Mouse (Mus musculus): ENCODE data around the gene Zfp747. TPM values are rescaled to one million over a fixed set of nuclear protein-coding genes. Genes with fewer than 3 reads are reported as not detected.
"Not testable (repeated sequence)": the region's sequence is repeated elsewhere in the genome, so short reads cannot be mapped to it uniquely, and the experiment has no call there.

Zfp747 gene
- polyA plus RNA-seq, 1 experiment from 2014 or later = 5.1 TPM

- Histone ChIP-seq H3K9ac (peak within 1 kb of the TSS; percentile 96), H3K36me3 (peaks cover 33% of the 10 kb centered on the region), H3K4me2 (peak within 1 kb of the TSS; percentile 74), H3K27ac (ENCODE audit: poor library complexity, severe bottlenecking) (peak within 1 kb of the TSS; percentile 96), H3K4me3 (peak within 1 kb of the TSS; percentile 88), H3K9me3 (replicated peaks) (no peaks in the 10 kb centered on the region), H3K27me3 (replicated peaks) (no peaks in the 10 kb centered on the region), H3K4me1 (replicated peaks) (peaks cover 27% of the 10 kb centered on the region)
- ATAC-seq (ENCODE audit: insufficient number of reproducible peaks, low FRiP score) = peak; percentile 93
- under 1% methylated on average over 73 of the region's 76 CpGs for WGBS
Observed at GRCm38 (mm10) chr7:127345512-127346325, 30.1 kb downstream of the Zfp747 start, which contains the start of gene Zfp768. Gene Zfp768 (minus strand): TSS chr7:127345589.

- Histone ChIP-seq H3K27me3 (replicated peaks) (no peaks in the 10 kb centered on the region), H3K36me3 (peaks cover 33% of the 10 kb centered on the region), H3K4me2 (peak overlapping the region; percentile 74), H3K9me3 (replicated peaks) (no peaks in the 10 kb centered on the region), H3K4me3 (peak overlapping the region; percentile 88), H3K27ac (ENCODE audit: poor library complexity, severe bottlenecking) (peak overlapping the region; percentile 96), H3K4me1 (replicated peaks) (peaks cover 27% of the 10 kb centered on the region), H3K9ac (peak overlapping the region; percentile 96)
- WGBS = under 1% methylated on average over 41 of the region's 42 CpGs
- peak; percentile 73 for ATAC-seq (ENCODE audit: insufficient number of reproducible peaks, low FRiP score)
Observed at GRCm38 (mm10) chr7:127345092-127345491, 30.8 kb downstream of the Zfp747 start.

- WGBS = 87% methylated on average over 8 of the region's 8 CpGs
- peaks cover 27% of the 10 kb centered on the region for H3K4me1 ChIP-seq (replicated peaks)
- ATAC-seq (ENCODE audit: insufficient number of reproducible peaks, low FRiP score) = no peak
- H3K4me3 ChIP-seq = peak overlapping the region; percentile 88
- H3K27ac ChIP-seq (ENCODE audit: poor library complexity, severe bottlenecking) = no peak overlapping the region
- peak overlapping the region; percentile 96 for H3K9ac ChIP-seq
- H3K36me3 ChIP-seq = peaks cover 33% of the 10 kb centered on the region
- peak overlapping the region; percentile 74 for H3K4me2 ChIP-seq
- no peaks in the 10 kb centered on the region for H3K27me3 ChIP-seq (replicated peaks)
- no peaks in the 10 kb centered on the region for H3K9me3 ChIP-seq (replicated peaks)
Observed at GRCm38 (mm10) chr7:127344371-127344770, 31.5 kb downstream of the Zfp747 start.

- Histone ChIP-seq H3K27me3 (replicated peaks) (no peaks in the 10 kb centered on the region), H3K4me2 (no peak overlapping the region), H3K9ac (0 out of 2 replicates have a peak overlapping the region, but pooled peaks have one; percentile 4), H3K36me3 (peaks cover 33% of the 10 kb centered on the region), H3K27ac (ENCODE audit: poor library complexity, severe bottlenecking) (no peak overlapping the region), H3K4me1 (replicated peaks) (peaks cover 27% of the 10 kb centered on the region), H3K9me3 (replicated peaks) (no peaks in the 10 kb centered on the region), H3K4me3 (no peak overlapping the region)
- 90% methylated on average over 38 of the region's 38 CpGs for WGBS
- no peak for ATAC-seq (ENCODE audit: insufficient number of reproducible peaks, low FRiP score)
Observed at GRCm38 (mm10) chr7:127343351-127344019, 32.4 kb downstream of the Zfp747 start.

GRCm38 (mm10) chr7:127342888-127343287, 33.0 kb downstream of the Zfp747 start:
- H3K4me3 ChIP-seq = no peak overlapping the region
- H3K27ac ChIP-seq (ENCODE audit: poor library complexity, severe bottlenecking) = no peak overlapping the region
- H3K27me3 ChIP-seq (replicated peaks) = no peaks in the 10 kb centered on the region
- 0 out of 2 replicates have a peak overlapping the region, but pooled peaks have one; percentile 2 for H3K4me2 ChIP-seq
- peaks cover 33% of the 10 kb centered on the region for H3K36me3 ChIP-seq
- no peak for ATAC-seq (ENCODE audit: insufficient number of reproducible peaks, low FRiP score)
- peaks cover 32% of the 10 kb centered on the region for H3K4me1 ChIP-seq (replicated peaks)
- H3K9me3 ChIP-seq (replicated peaks) = no peaks in the 10 kb centered on the region
- 88% methylated on average over 7 of the region's 7 CpGs for WGBS
- 0 out of 2 replicates have a peak overlapping the region, but pooled peaks have one; percentile 4 for H3K9ac ChIP-seq

GRCm38 (mm10) chr7:127342332-127342731, 33.5 kb downstream of the Zfp747 start:
- Histone ChIP-seq H3K4me1 (replicated peaks) (peaks cover 32% of the 10 kb centered on the region), H3K9me3 (replicated peaks) (no peaks in the 10 kb centered on the region), H3K27ac (ENCODE audit: poor library complexity, severe bottlenecking) (no peak overlapping the region), H3K27me3 (replicated peaks) (no peaks in the 10 kb centered on the region), H3K9ac (no peak overlapping the region), H3K4me2 (no peak overlapping the region), H3K4me3 (no peak overlapping the region), H3K36me3 (peaks cover 33% of the 10 kb centered on the region)
- WGBS = 59% methylated on average over 4 of the region's 4 CpGs
- ATAC-seq (ENCODE audit: insufficient number of reproducible peaks, low FRiP score) = no peak

GRCm38 (mm10) chr7:127341861-127342260, 34.0 kb downstream of the Zfp747 start:
- not testable (repeated sequence) for H3K4me3 ChIP-seq; H3K9ac ChIP-seq; H3K4me2 ChIP-seq; H3K27me3 ChIP-seq (replicated peaks); ATAC-seq (ENCODE audit: insufficient number of reproducible peaks, low FRiP score); H3K27ac ChIP-seq (ENCODE audit: poor library complexity, severe bottlenecking); H3K9me3 ChIP-seq (replicated peaks)
- H3K4me1 ChIP-seq (replicated peaks) = peaks cover 29% of the 10 kb centered on the region
- H3K36me3 ChIP-seq = peaks cover 33% of the 10 kb centered on the region
- WGBS = 91% methylated on average over 5 of the region's 6 CpGs

- Histone ChIP-seq H3K4me2 (no peak overlapping the region), H3K9me3 (replicated peaks) (no peaks in the 10 kb centered on the region), H3K4me3 (no peak overlapping the region), H3K9ac (no peak overlapping the region), H3K27ac (ENCODE audit: poor library complexity, severe bottlenecking) (no peak overlapping the region), H3K4me1 (replicated peaks) (peaks cover 26% of the 10 kb centered on the region), H3K27me3 (replicated peaks) (no peaks in the 10 kb centered on the region), H3K36me3 (peaks cover 33% of the 10 kb centered on the region)
- 94% methylated on average over 8 of the region's 8 CpGs for WGBS
- no peak for ATAC-seq (ENCODE audit: insufficient number of reproducible peaks, low FRiP score)
Observed at GRCm38 (mm10) chr7:127341356-127341755, 34.5 kb downstream of the Zfp747 start.

GRCm38 (mm10) chr7:127337636-127338035, 38.2 kb downstream of the Zfp747 start:
- Histone ChIP-seq H3K27me3 (replicated peaks) (no peaks in the 10 kb centered on the region), H3K4me3 (no peak overlapping the region), H3K9ac (no peak overlapping the region), H3K4me1 (replicated peaks) (peaks cover 8% of the 10 kb centered on the region), H3K36me3 (peaks cover 16% of the 10 kb centered on the region), H3K27ac (ENCODE audit: poor library complexity, severe bottlenecking) (no peak overlapping the region), H3K4me2 (no peak overlapping the region), H3K9me3 (replicated peaks) (no peaks in the 10 kb centered on the region; the same call in 1 of the 2 replicates)
- no peak for ATAC-seq (ENCODE audit: insufficient number of reproducible peaks, low FRiP score)
- 43% methylated on average over 4 of the region's 4 CpGs for WGBS

GRCm38 (mm10) chr7:127335604-127336003, 40.2 kb downstream of the Zfp747 start:
- WGBS = 70% methylated on average over 4 of the region's 4 CpGs
- no peak for ATAC-seq (ENCODE audit: insufficient number of reproducible peaks, low FRiP score)
- Histone ChIP-seq H3K9me3 (replicated peaks) (no peaks in the 10 kb centered on the region; the same call in 1 of the 2 replicates), H3K27ac (ENCODE audit: poor library complexity, severe bottlenecking) (no peak overlapping the region), H3K36me3 (no peaks in the 10 kb centered on the region), H3K4me2 (no peak overlapping the region), H3K9ac (no peak overlapping the region), H3K27me3 (replicated peaks) (no peaks in the 10 kb centered on the region), H3K4me3 (no peak overlapping the region), H3K4me1 (replicated peaks) (peaks cover 5% of the 10 kb centered on the region; the same call in 1 of the 2 replicates)

GRCm38 (mm10) chr7:127333240-127333639, 42.6 kb downstream of the Zfp747 start:
- H3K9me3 ChIP-seq (replicated peaks) = no peaks in the 10 kb centered on the region; the same call in 1 of the 2 replicates
- no peak overlapping the region for H3K4me3 ChIP-seq
- H3K4me2 ChIP-seq = no peak overlapping the region
- no peak overlapping the region for H3K27ac ChIP-seq (ENCODE audit: poor library complexity, severe bottlenecking)
- 71% methylated on average over 6 of the region's 6 CpGs for WGBS
- H3K9ac ChIP-seq = no peak overlapping the region
- H3K27me3 ChIP-seq (replicated peaks) = no peaks in the 10 kb centered on the region
- no peaks in the 10 kb centered on the region for H3K36me3 ChIP-seq
- peaks cover 4% of the 10 kb centered on the region; the same call in 1 of the 2 replicates for H3K4me1 ChIP-seq (replicated peaks)
- no peak for ATAC-seq (ENCODE audit: insufficient number of reproducible peaks, low FRiP score)
